Mouse (Mus musculus): Measurements from ENCODE around the gene Golt1a.

GRCm38 (mm10) chr1:133263134-133263533 is 46.5 kb upstream of the Golt1a start:
- TF ChIP-seq POLR2A (IDR thresholded peaks at IDR 0.05; ENCODE audit: borderline replicate concordance, extremely low read depth, insufficient read depth, insufficient read length, poor library complexity, severe bottlenecking): no peak
- no peak for TF ChIP-seq CTCF (IDR thresholded peaks at IDR 0.05; ENCODE audit: borderline replicate concordance, extremely low read depth, insufficient read depth, insufficient read length)
